Mouse (Mus musculus) forebrain, embryonic 11.5 days (tissue): ENCODE results near the gene Tmbim7. TPM values are rescaled to one million over a fixed set of nuclear protein-coding genes. Genes with fewer than 3 reads are reported as not detected.

ENCODE experiments used
- ATAC-seq: fragments of 200-750 bp; cut with Nextera tagmentation; replicated peaks from 2 replicates; pipeline ENCODE4 v1.8.0; 2017; ENCODE audit warnings: moderate TSS enrichment; ENCODE audit not compliant: low FRiP score
- DNase-seq: peaks from one replicate; pipeline ENCODE4 v3.0.0-alpha.2; 2017; ENCODE audit warnings: low spot score
- H3K27ac ChIP-seq: fragments of 300-500 bp; sonication (generic); 2 replicates; pipeline ENCODE4 v1.5.1; 2014; ENCODE audit warnings: low read depth, low read length
- H3K27me3 ChIP-seq: fragments of 300-500 bp; sonication (generic); 2 replicates; pipeline ENCODE4 v1.6.1; 2014; ENCODE audit warnings: mild to moderate bottlenecking, low read length, mixed read lengths; ENCODE audit not compliant: control insufficient read depth, insufficient read depth
- H3K36me3 ChIP-seq: fragments of 300-500 bp; sonication (generic); 2 replicates; pipeline ENCODE4 v1.6.1; 2014; ENCODE audit warnings: mild to moderate bottlenecking, low read length, moderate library complexity, mixed read lengths; ENCODE audit not compliant: control insufficient read depth, insufficient read depth
- H3K4me1 ChIP-seq: fragments of 300-500 bp; sonication (generic); replicated peaks from 2 replicates; pipeline ENCODE4 v1.6.1; 2014; ENCODE audit warnings: low read length, mixed read lengths; ENCODE audit not compliant: control insufficient read depth, insufficient read depth
- H3K4me2 ChIP-seq: fragments of 300-500 bp; sonication (generic); 2 replicates; pipeline ENCODE4 v1.6.1; 2014; ENCODE audit warnings: low read depth, mild to moderate bottlenecking, low read length, moderate library complexity, mixed read lengths; ENCODE audit not compliant: severe bottlenecking
- H3K4me3 ChIP-seq: fragments of 300-500 bp; sonication (generic); 2 replicates; pipeline ENCODE4 v1.5.1; 2014; ENCODE audit warnings: low read depth, low read length
- H3K9ac ChIP-seq: fragments of 300-500 bp; sonication (generic); 2 replicates; pipeline ENCODE4 v1.6.1; 2014; ENCODE audit warnings: low read length
- H3K9me3 ChIP-seq: fragments of 300-500 bp; sonication (generic); 2 replicates; pipeline ENCODE4 v1.6.1; 2016; ENCODE audit warnings: low read length, mixed read lengths; ENCODE audit not compliant: control insufficient read depth
- WGBS: fragments of 180-500 bp; shearing (Covaris S2); extraction: QIAGEN DNeasy Blood & Tissue Kit; methylation state at CpG from one replicate; pipeline ENCODE4 v1.1.7; 2014; 5-methylcytosine and 5-hydroxymethylcytosine counted together
- polyA plus RNA-seq: library from polyadenylated mRNA; unstranded; fragments of >200 nt; fragmentation: Nextera tagmentation; extraction: Ambion mirVana; gene quantifications from 2 replicates; pipeline ENCODE4 v1.2.1, GENCODE M21; 2014

Tmbim7 gene
- polyA plus RNA-seq, 1 experiment from 2014 or later: not detected

DNA sequence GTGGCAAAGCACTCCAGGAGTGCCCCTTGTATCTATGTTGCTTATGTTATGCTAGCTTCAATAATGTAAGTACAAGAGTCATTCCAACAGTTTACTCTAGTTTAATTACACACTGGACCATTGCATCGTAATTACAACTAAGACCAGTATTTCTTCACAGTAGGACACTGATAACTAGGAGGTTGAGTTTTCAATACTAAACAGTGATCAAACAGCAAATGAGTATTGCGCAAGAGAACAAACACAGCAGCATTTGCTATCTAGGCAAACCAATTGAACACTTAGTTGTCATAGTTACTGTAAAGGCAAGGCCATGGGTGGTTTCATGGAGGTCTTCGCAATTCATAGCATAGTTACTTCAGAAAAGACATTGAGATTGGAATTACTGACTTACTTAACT, 40.3 kb downstream of the Tmbim7 start:
- no peak overlapping the region for H3K4me3 ChIP-seq
- 95% methylated on average over 3 of the region's 3 CpGs for WGBS
- DNase-seq: no peak
- no peak for ATAC-seq
- no peak overlapping the region for H3K4me2 ChIP-seq
- no peaks in the 10 kb centered on the region for H3K9me3 ChIP-seq
- no peaks in the 10 kb centered on the region for H3K27me3 ChIP-seq
- no peaks in the 10 kb centered on the region for H3K4me1 ChIP-seq
- peaks cover 6% of the 10 kb centered on the region; the same call in 1 of the 2 replicates for H3K36me3 ChIP-seq
- no peak overlapping the region for H3K9ac ChIP-seq
- no peak overlapping the region for H3K27ac ChIP-seq

DNA sequence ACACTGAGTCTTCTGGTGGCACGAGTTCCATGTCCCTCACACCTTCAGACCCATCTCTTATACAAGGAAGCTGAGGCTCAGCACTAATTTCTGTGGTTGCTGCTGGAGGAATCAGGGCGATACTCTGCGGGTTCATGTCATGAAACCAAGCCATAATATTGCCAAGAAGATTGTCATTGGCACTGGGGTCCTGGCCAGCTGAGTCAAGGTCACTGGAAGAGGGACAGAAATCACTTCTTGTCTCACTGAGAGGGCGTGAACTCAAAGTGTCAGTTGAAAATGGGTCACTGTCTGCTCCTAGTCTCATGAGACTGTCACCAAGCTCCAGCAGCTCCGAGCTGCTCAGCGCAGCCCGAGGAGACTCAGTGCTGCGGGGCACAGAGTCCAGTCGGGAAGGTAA, 42.0 kb downstream of the Tmbim7 start:
- Histone ChIP-seq H3K9me3 (no peaks in the 10 kb centered on the region), H3K4me3 (no peak overlapping the region), H3K27ac (no peak overlapping the region), H3K9ac (no peak overlapping the region), H3K4me1 (no peaks in the 10 kb centered on the region), H3K4me2 (no peak overlapping the region), H3K27me3 (no peaks in the 10 kb centered on the region), H3K36me3 (peaks cover 6% of the 10 kb centered on the region; the same call in 1 of the 2 replicates)
- 97% methylated on average over 9 of the region's 9 CpGs for WGBS
- no peak for DNase-seq
- ATAC-seq: no peak

DNA sequence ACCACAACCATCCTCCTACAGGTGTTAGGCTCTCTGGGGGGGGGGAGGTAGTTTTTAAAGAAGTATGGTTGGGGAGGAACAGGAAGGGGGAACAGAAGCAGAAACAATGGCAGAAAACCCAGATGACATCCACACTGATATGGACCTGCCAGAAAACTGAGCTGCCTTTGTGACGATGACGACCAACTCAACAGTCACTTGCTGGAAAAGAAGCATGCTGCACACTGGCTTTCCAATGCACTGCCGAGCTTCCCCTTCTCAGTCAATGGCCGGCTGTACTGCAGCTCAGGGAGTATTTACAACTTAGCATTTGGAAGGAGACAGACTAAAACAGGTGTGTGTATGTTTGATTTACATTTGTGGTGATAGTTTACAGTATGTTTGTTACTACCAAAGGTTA, 44.2 kb downstream of the Tmbim7 start:
- 90% methylated on average over 4 of the region's 4 CpGs for WGBS
- H3K4me1 ChIP-seq: no peaks in the 10 kb centered on the region
- ATAC-seq (no peak), DNase-seq (no peak)
- no peak overlapping the region for H3K4me2 ChIP-seq
- no peaks in the 10 kb centered on the region for H3K9me3 ChIP-seq
- H3K27me3 ChIP-seq: no peaks in the 10 kb centered on the region
- no peak overlapping the region for H3K27ac ChIP-seq
- peaks cover 6% of the 10 kb centered on the region; the same call in 1 of the 2 replicates for H3K36me3 ChIP-seq
- H3K9ac ChIP-seq: no peak overlapping the region
- H3K4me3 ChIP-seq: no peak overlapping the region

DNA sequence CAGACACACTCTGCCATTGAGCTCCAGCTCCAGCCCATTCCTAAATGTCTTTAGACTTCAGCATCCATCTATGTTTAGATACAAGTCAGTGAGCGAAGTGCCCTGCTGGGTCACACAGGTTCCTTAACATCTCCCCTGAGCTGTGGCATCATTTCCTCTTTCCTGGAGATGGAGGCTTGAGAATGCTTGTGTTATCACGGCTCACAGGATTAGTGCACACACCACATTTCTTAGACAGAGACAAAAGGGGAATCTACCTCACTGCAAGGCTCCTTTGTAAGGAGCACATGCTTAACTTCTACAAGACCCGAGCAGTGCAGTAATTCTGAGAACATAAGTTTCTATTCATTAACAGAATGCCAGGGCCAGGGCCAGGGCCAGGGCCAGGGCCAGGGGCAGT, 45.0 kb downstream of the Tmbim7 start:
- Histone ChIP-seq H3K27me3 (no peaks in the 10 kb centered on the region), H3K4me3 (no peak overlapping the region), H3K4me2 (no peak overlapping the region), H3K4me1 (no peaks in the 10 kb centered on the region), H3K36me3 (peaks cover 6% of the 10 kb centered on the region; the same call in 1 of the 2 replicates), H3K9ac (no peak overlapping the region), H3K27ac (no peak overlapping the region), H3K9me3 (no peaks in the 10 kb centered on the region)
- ATAC-seq (no peak), DNase-seq (no peak)
- WGBS: 66% methylated on average over 3 of the region's 3 CpGs

DNA sequence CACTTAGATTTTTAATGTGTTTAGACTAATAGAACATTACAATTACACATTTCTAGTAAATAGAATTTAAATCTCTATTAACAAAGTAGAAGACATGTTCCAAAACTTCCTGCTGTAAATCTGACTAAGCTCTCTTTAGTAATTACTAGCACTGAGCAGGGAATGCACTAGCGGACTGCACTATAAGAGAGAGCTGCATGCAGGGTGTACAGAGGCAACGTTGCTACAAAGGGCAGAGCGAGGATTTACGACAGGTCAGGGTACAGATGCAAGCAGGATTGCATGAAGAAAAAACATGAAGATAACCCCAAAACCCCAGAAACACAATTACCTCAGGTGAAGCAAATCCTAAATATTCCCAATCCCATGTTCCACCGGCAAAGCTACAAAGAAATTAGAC, 49.0 kb downstream of the Tmbim7 start:
- H3K27ac ChIP-seq: no peak overlapping the region
- no peaks in the 10 kb centered on the region for H3K27me3 ChIP-seq
- WGBS: 91% methylated on average over 5 of the region's 5 CpGs
- no peaks in the 10 kb centered on the region; the same call in 1 of the 2 replicates for H3K36me3 ChIP-seq
- DNase-seq (no peak), ATAC-seq (no peak)
- no peak overlapping the region for H3K4me3 ChIP-seq
- no peak overlapping the region for H3K9ac ChIP-seq
- no peak overlapping the region for H3K4me2 ChIP-seq
- no peaks in the 10 kb centered on the region for H3K4me1 ChIP-seq
- no peaks in the 10 kb centered on the region for H3K9me3 ChIP-seq

DNA sequence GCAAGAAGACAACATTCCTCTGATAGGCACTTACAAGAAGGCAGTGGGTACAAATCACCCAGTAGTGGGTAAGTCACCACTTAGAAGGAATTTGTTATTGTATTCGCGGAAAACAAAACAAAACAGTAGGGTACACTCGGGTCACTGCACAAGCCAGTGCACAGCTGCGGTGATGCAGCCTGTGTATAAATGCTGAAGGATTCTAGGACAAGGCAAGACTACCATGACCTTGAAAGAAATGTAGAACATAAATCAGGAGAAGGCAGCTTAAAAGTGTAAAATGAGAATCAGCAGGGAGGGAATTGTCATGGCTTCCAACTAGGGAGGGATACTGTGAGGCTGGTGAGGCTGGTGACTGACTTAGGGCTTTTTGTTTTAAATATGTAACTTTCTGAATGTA, 51.2 kb downstream of the Tmbim7 start:
- H3K4me3 ChIP-seq: no peak overlapping the region
- H3K36me3 ChIP-seq: no peaks in the 10 kb centered on the region; the same call in 1 of the 2 replicates
- no peaks in the 10 kb centered on the region for H3K4me1 ChIP-seq
- H3K27ac ChIP-seq: no peak overlapping the region
- H3K27me3 ChIP-seq: no peaks in the 10 kb centered on the region
- no peaks in the 10 kb centered on the region for H3K9me3 ChIP-seq
- DNase-seq (no peak), ATAC-seq (no peak)
- 87% methylated on average over 4 of the region's 4 CpGs for WGBS
- no peak overlapping the region for H3K4me2 ChIP-seq
- no peak overlapping the region for H3K9ac ChIP-seq

DNA sequence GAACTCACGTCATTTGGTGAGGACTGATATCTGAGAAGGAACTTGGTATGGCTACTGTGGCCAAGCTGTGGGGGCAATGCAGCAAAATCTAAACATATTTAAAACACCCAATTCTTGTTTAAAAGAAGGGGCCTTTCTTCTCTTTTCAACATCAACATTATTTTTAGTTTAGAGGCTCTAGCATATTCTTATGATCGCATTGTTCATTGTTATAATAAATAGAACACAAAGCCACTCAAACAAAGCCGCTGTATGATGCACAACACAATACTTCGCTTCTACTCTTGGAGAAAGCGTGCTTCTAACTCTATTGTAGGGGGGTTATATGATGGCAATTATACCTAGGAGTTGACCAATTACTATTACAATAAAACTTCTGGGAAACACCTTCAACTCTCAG, 64.8 kb downstream of the Tmbim7 start:
- WGBS: 97% methylated on average over 5 of the region's 5 CpGs
- H3K4me1 ChIP-seq: no peaks in the 10 kb centered on the region
- no peak overlapping the region for H3K4me2 ChIP-seq
- no peak for DNase-seq
- H3K9ac ChIP-seq: no peak overlapping the region
- H3K4me3 ChIP-seq: no peak overlapping the region
- H3K27ac ChIP-seq: no peak overlapping the region
- H3K9me3 ChIP-seq: no peaks in the 10 kb centered on the region
- no peaks in the 10 kb centered on the region for H3K27me3 ChIP-seq
- H3K36me3 ChIP-seq: no peaks in the 10 kb centered on the region; the same call in 1 of the 2 replicates
- ATAC-seq: no peak

DNA sequence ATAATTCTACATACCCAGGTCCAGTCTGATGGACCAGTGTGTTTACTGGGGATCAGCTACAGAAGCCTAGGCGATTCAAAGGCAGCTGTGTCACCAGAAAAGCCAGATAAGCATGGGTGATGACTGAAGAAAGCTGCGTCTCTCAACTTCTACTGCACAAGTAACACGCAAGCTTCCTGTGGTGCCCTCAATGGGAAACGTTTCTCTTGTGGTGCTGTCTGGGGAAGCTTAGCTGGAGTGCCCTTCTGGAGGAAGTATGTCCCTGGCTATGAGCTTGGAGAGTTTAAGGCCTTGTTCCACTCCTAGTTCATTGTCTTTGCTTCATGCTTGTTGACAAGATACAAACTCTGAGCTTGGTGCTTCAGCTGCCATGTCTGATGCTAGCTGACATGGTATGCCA, 68.4 kb downstream of the Tmbim7 start:
- no peaks in the 10 kb centered on the region for H3K4me1 ChIP-seq
- no peaks in the 10 kb centered on the region; the same call in 1 of the 2 replicates for H3K36me3 ChIP-seq
- ATAC-seq (no peak), DNase-seq (no peak)
- no peak overlapping the region for H3K4me2 ChIP-seq
- no peaks in the 10 kb centered on the region for H3K27me3 ChIP-seq
- no peak overlapping the region for H3K9ac ChIP-seq
- no peak overlapping the region for H3K27ac ChIP-seq
- H3K4me3 ChIP-seq: no peak overlapping the region
- no peaks in the 10 kb centered on the region for H3K9me3 ChIP-seq
- 90% methylated on average over 4 of the region's 4 CpGs for WGBS

DNA sequence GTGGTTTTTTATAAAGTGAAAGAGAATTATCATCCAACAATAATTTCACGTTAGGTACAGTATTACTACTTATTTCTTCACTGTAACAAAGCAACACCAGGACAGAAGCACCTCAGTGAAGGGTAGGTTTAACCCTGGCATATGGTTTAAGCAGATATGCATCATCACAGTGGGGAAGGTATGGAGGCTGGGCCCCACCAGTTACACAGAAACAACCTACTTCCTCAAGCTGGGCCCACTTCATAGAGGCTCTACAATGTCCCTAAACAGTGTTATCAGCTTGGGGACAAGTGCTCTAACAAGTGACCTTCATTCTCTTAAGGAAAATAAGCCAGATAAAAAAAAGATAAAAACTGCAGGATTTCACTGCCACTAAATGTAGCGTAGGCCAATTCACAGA, 71.9 kb downstream of the Tmbim7 start:
- Histone ChIP-seq H3K27ac (no peak overlapping the region), H3K4me1 (no peaks in the 10 kb centered on the region), H3K9ac (no peak overlapping the region), H3K9me3 (no peaks in the 10 kb centered on the region), H3K27me3 (no peaks in the 10 kb centered on the region), H3K36me3 (no peaks in the 10 kb centered on the region; the same call in 1 of the 2 replicates), H3K4me3 (no peak overlapping the region), H3K4me2 (no peak overlapping the region)
- ATAC-seq: no peak
- DNase-seq: no peak
- WGBS: 97% methylated on average over 2 of the region's 2 CpGs
